Mouse (Mus musculus) kidney, embryonic 16.5 days (tissue): ENCODE measurements at regions not wholly inside any gene's neighbourhood (a gene's known extent, or its start where the extent isn't known, plus 50 kb on each side); places are given as distances from the start of the nearest gene placed in this dataset.

Source experiments
- ATAC-seq: fragments of 200-750 bp; cut with Nextera tagmentation; 2 replicates; pipeline ENCODE4 v1.8.0; 2017; ENCODE audit warnings: moderate TSS enrichment; ENCODE audit not compliant: low FRiP score, low TSS enrichment
- H3K27ac ChIP-seq: fragments of 300-500 bp; sonication (generic); 2 replicates; pipeline ENCODE4 v1.5.1; 2014; ENCODE audit warnings: low read length
- H3K27me3 ChIP-seq: fragments of 300-500 bp; sonication (generic); 2 replicates; pipeline ENCODE4 v1.6.1; 2014; ENCODE audit warnings: low read length, control low read depth, mixed read lengths; ENCODE audit not compliant: insufficient read depth
- H3K36me3 ChIP-seq: fragments of 300-500 bp; sonication (generic); 2 replicates; pipeline ENCODE4 v1.6.1; 2014; ENCODE audit warnings: low read length, control low read depth, mixed read lengths; ENCODE audit not compliant: insufficient read depth
- H3K4me1 ChIP-seq: fragments of 300-500 bp; sonication (generic); 2 replicates; pipeline ENCODE4 v1.6.1; 2014; ENCODE audit warnings: low read length, control low read depth, mixed read lengths; ENCODE audit not compliant: insufficient read depth
- H3K4me2 ChIP-seq: fragments of 300-500 bp; sonication (generic); replicated peaks from 2 replicates; pipeline ENCODE4 v1.6.1; 2014; ENCODE audit warnings: low read depth, low read length
- H3K4me3 ChIP-seq: fragments of 300-500 bp; sonication (generic); 2 replicates; pipeline ENCODE4 v1.5.1; 2014; ENCODE audit warnings: mild to moderate bottlenecking, low read length
- H3K9ac ChIP-seq: fragments of 300-500 bp; sonication (generic); replicated peaks from 2 replicates; pipeline ENCODE4 v1.6.1; 2014; ENCODE audit warnings: low read length
- H3K9me3 ChIP-seq: fragments of 300-500 bp; sonication (generic); 2 replicates; pipeline ENCODE4 v1.6.1; 2016; ENCODE audit warnings: low read length, control low read depth
- WGBS: fragments of 180-500 bp; shearing (Covaris S2); extraction: QIAGEN DNeasy Blood & Tissue Kit; methylation state at CpG from one replicate; pipeline ENCODE4 v1.1.7; 2014; 5-methylcytosine and 5-hydroxymethylcytosine counted together

- Histone ChIP-seq H3K4me1 (no peaks in the 10 kb centered on the region), H3K36me3 (no peaks in the 10 kb centered on the region), H3K4me2 (no peak overlapping the region), H3K27ac (no peak overlapping the region), H3K4me3 (no peak overlapping the region), H3K27me3 (no peaks in the 10 kb centered on the region), H3K9ac (no peak overlapping the region), H3K9me3 (peaks cover 12% of the 10 kb centered on the region)
- ATAC-seq = no peak
- 71% methylated on average over 1 of the region's 1 CpGs for WGBS
Measured at GRCm38 (mm10) chr17:79555593-79555992, 56.1 kb upstream of the Rmdn2 start.
